Mouse (Mus musculus): ENCODE results near the gene Sdhd.

DNA sequence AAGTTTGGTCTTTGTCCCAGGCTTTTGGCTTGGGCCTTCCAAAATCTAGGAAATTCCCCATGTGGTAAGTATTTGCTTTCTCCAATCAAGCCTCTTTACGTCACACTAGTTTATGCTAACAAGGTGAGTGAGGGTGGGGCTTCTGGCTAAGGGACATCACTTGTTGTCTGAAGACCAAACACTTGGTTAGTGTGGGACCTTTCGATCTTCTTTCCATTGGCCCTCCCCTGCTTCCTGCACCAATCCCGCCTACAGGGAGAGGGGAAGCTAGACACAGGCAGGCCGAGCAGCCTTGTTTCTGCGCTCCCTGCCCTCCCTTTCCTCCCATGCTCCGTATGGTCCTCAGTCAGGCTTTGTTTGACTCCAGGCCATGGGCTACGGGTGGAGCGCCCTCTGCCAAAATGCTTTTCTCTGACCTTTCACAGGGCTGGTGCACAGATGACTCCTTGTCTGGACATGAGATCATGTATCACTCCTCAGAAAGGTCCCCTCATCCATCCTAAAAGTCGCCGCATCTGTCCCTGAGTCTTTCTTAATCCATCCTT lies 43.3 kb upstream of the Sdhd start:
- TF ChIP-seq CTCF (IDR thresholded peaks at IDR 0.05; ENCODE audit: insufficient read depth, low read length) (no peak), POLR2A (IDR thresholded peaks at IDR 0.05; ENCODE audit: borderline replicate concordance, extremely low read depth, low read depth, low read length) (no peak)
